Mouse (Mus musculus) intestine, embryonic 16.5 days (tissue): Measurements from ENCODE around the gene Zfp664. TPM values are rescaled to one million over a fixed set of nuclear protein-coding genes. Genes with fewer than 3 reads are reported as not detected.
A peak's percentile ranks its signal among the peaks of the same experiment; 100 is the strongest.

Experiments
- ATAC-seq: fragments of 200-750 bp; cut with Nextera tagmentation; 2 replicates; pipeline ENCODE4 v1.8.0; 2017; ENCODE audit warnings: moderate TSS enrichment, moderate library complexity
- H3K27ac ChIP-seq: fragments of 300-500 bp; sonication (generic); 2 replicates; pipeline ENCODE4 v1.5.1; 2014; ENCODE audit warnings: mild to moderate bottlenecking, low read length
- H3K27me3 ChIP-seq: fragments of 300-500 bp; sonication (generic); replicated peaks from 2 replicates; pipeline ENCODE4 v1.6.1; 2014; ENCODE audit warnings: low read length, control low read depth, mixed read lengths; ENCODE audit not compliant: control insufficient read depth, insufficient read depth
- H3K36me3 ChIP-seq: fragments of 300-500 bp; sonication (generic); 2 replicates; pipeline ENCODE4 v1.6.1; 2014; ENCODE audit warnings: low read length, control low read depth; ENCODE audit not compliant: control insufficient read depth, insufficient read depth
- H3K4me1 ChIP-seq: fragments of 300-500 bp; sonication (generic); 2 replicates; pipeline ENCODE4 v1.6.1; 2014; ENCODE audit warnings: low read length, control low read depth, mixed read lengths; ENCODE audit not compliant: control insufficient read depth, insufficient read depth
- H3K4me2 ChIP-seq: fragments of 300-500 bp; sonication (generic); 2 replicates; pipeline ENCODE4 v1.6.1; 2014; ENCODE audit warnings: low read depth, low read length, control low read depth
- H3K4me3 ChIP-seq: fragments of 300-500 bp; sonication (generic); 2 replicates; pipeline ENCODE4 v1.5.1; 2014; ENCODE audit warnings: mild to moderate bottlenecking, low read length
- H3K9ac ChIP-seq: fragments of 300-500 bp; sonication (generic); 2 replicates; pipeline ENCODE4 v1.6.1; 2014; ENCODE audit warnings: low read depth, low read length
- H3K9me3 ChIP-seq: fragments of 300-500 bp; sonication (generic); 2 replicates; pipeline ENCODE4 v1.6.1; 2016; ENCODE audit warnings: low read length, control low read depth; ENCODE audit not compliant: control insufficient read depth
- WGBS: fragments of 180-500 bp; shearing (Covaris S2); extraction: QIAGEN DNeasy Blood & Tissue Kit; methylation state at CpG from one replicate; pipeline ENCODE4 v1.1.7; 2014; 5-methylcytosine and 5-hydroxymethylcytosine counted together
- polyA plus RNA-seq: library from polyadenylated mRNA; unstranded; fragments of >200 nt; fragmentation: Nextera tagmentation; extraction: Ambion mirVana; gene quantifications from 2 replicates; pipeline ENCODE4 v1.2.1, GENCODE M21; 2015

Gene Zfp664
- polyA plus RNA-seq, 1 experiment from 2014 or later = 54.0 TPM

GRCm38 (mm10) chr5:124888661-124889060, 26.2 kb downstream of the Zfp664 start:
- H3K36me3 ChIP-seq = peaks cover 15% of the 10 kb centered on the region; the same call in 1 of the 2 replicates
- no peak overlapping the region for H3K27ac ChIP-seq
- H3K4me1 ChIP-seq = peaks cover 5% of the 10 kb centered on the region; the same call in 1 of the 2 replicates

GRCm38 (mm10) chr5:124891921-124892370, 29.5 kb downstream of the Zfp664 start:
- no peaks in the 10 kb centered on the region for H3K27me3 ChIP-seq
- H3K9ac ChIP-seq = no peak overlapping the region
- no peak overlapping the region for H3K27ac ChIP-seq
- no peak overlapping the region for H3K4me2 ChIP-seq
- 40% methylated on average over 3 of the region's 3 CpGs for WGBS
- no peaks in the 10 kb centered on the region for H3K36me3 ChIP-seq
- no peak overlapping the region for H3K4me3 ChIP-seq
- ATAC-seq = peak; percentile 40; the same call in 1 of the 2 replicates
- H3K9me3 ChIP-seq = no peaks in the 10 kb centered on the region
- peaks cover 5% of the 10 kb centered on the region; the same call in 1 of the 2 replicates for H3K4me1 ChIP-seq

More at GRCm38 (mm10) chr5:124888661-124889060, 26.2 kb downstream of the Zfp664 start:
- H3K4me2 ChIP-seq = no peak overlapping the region
- 97% methylated on average over 8 of the region's 8 CpGs for WGBS
- H3K9ac ChIP-seq = no peak overlapping the region
- no peaks in the 10 kb centered on the region for H3K27me3 ChIP-seq
- no peaks in the 10 kb centered on the region for H3K9me3 ChIP-seq
- no peak overlapping the region for H3K4me3 ChIP-seq
- no peak for ATAC-seq

DNA sequence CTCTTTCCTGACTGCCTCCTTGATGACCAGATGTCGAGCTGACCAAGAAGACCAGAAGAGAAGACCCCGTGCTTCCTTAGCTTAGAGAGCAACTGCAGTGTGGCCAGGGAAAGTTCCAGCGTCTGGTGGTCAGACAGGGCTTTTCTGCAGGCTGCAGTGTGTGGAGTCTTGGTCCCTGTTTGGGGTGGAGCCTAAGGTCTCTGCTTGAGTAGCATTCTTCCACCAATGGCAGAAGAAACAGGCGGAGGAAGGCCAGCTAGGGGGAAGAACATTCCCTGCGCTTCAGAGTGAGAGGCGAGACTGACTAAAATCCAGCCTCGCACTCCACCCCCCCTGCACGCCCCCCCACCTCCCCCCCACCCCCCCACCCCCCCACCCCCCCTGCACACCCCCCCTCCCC, 33.6 kb downstream of the Zfp664 start:
- Histone ChIP-seq H3K27me3 (no peaks in the 10 kb centered on the region; the same call in 1 of the 2 replicates), H3K4me1 (peaks cover 10% of the 10 kb centered on the region), H3K4me2 (no peak overlapping the region), H3K4me3 (no peak overlapping the region), H3K36me3 (no peaks in the 10 kb centered on the region), H3K27ac (no peak overlapping the region), H3K9me3 (no peaks in the 10 kb centered on the region), H3K9ac (no peak overlapping the region)
- WGBS = 42% methylated on average over 5 of the region's 8 CpGs
- no peak for ATAC-seq

GRCm38 (mm10) chr5:124899945-124900631, 37.6 kb downstream of the Zfp664 start:
- H3K4me3 ChIP-seq = peak overlapping the region; percentile 40
- peaks cover 9% of the 10 kb centered on the region for H3K4me1 ChIP-seq
- peak overlapping the region; percentile 65 for H3K4me2 ChIP-seq
- H3K9ac ChIP-seq = peak overlapping the region; percentile 40
- no peaks in the 10 kb centered on the region for H3K9me3 ChIP-seq
- H3K27me3 ChIP-seq = no peaks in the 10 kb centered on the region; the same call in 1 of the 2 replicates
- no peaks in the 10 kb centered on the region for H3K36me3 ChIP-seq
- 21% methylated on average over 20 of the region's 20 CpGs for WGBS
- H3K27ac ChIP-seq = no peak overlapping the region
- peak; percentile 56 for ATAC-seq

DNA sequence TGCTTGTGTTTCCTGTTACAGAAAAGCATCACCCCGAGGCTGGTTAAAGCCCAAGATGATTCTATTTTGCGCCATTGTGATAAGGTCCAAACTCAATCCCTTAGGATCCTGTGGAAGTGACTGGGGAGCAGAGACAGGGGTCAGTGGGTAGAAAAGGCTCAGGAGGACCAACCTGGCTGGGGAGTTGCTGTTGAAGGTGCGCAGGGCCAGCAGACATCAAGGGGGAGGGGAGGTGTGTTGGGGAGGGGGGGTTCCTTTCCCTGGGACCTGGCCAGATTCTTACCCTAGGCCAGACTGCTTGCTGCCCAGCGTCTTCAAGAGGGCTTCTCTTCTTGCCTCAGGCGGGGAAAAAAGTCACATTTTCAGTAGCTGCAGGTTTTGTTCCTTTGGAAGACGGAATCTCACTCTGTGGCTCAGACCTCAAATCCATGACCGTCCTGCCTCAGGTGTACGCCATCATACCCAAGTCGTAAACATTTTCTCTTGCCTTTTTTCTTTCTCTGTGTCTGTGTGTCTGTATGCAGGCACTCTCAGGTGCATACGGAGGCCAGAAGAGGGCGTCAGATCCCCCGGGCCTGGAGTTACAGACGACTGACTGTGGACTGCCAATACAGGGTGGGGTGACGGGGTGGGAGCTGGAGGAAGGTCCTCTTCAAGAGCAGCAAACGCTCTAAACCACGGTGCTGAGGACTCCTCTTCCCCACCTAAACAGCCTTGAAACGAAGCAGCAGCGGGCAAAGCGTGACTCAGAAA, 38.4 kb downstream of the Zfp664 start:
- Histone ChIP-seq H3K4me3 (no peak overlapping the region), H3K9ac (peak overlapping the region; percentile 19; the same call in 1 of the 2 replicates), H3K4me1 (peaks cover 9% of the 10 kb centered on the region), H3K9me3 (no peaks in the 10 kb centered on the region), H3K4me2 (no peak overlapping the region), H3K36me3 (no peaks in the 10 kb centered on the region), H3K27ac (no peak overlapping the region), H3K27me3 (no peaks in the 10 kb centered on the region; the same call in 1 of the 2 replicates)
- no peak for ATAC-seq
- 65% methylated on average over 19 of the region's 19 CpGs for WGBS

GRCm38 (mm10) chr5:124901675-124902074, 39.2 kb downstream of the Zfp664 start:
- Histone ChIP-seq H3K4me2 (no peak overlapping the region), H3K36me3 (no peaks in the 10 kb centered on the region), H3K9me3 (no peaks in the 10 kb centered on the region), H3K4me1 (peaks cover 9% of the 10 kb centered on the region), H3K9ac (no peak overlapping the region), H3K4me3 (no peak overlapping the region), H3K27me3 (no peaks in the 10 kb centered on the region; the same call in 1 of the 2 replicates), H3K27ac (no peak overlapping the region)
- ATAC-seq = no peak
- WGBS = 89% methylated on average over 6 of the region's 6 CpGs

GRCm38 (mm10) chr5:124902195-124902594, 39.7 kb downstream of the Zfp664 start:
- no peaks in the 10 kb centered on the region for H3K9me3 ChIP-seq
- H3K27ac ChIP-seq = no peak overlapping the region
- H3K4me3 ChIP-seq = no peak overlapping the region
- no peaks in the 10 kb centered on the region; the same call in 1 of the 2 replicates for H3K27me3 ChIP-seq
- no peak overlapping the region for H3K4me2 ChIP-seq
- H3K4me1 ChIP-seq = peaks cover 9% of the 10 kb centered on the region
- H3K36me3 ChIP-seq = no peaks in the 10 kb centered on the region
- 86% methylated on average over 10 of the region's 10 CpGs for WGBS
- ATAC-seq = no peak
- H3K9ac ChIP-seq = no peak overlapping the region

GRCm38 (mm10) chr5:124903852-124904251, 41.4 kb downstream of the Zfp664 start:
- H3K4me1 ChIP-seq = peaks cover 9% of the 10 kb centered on the region
- WGBS = 62% methylated on average over 4 of the region's 4 CpGs
- H3K4me2 ChIP-seq = no peak overlapping the region
- no peaks in the 10 kb centered on the region for H3K36me3 ChIP-seq
- no peak overlapping the region for H3K4me3 ChIP-seq
- no peaks in the 10 kb centered on the region; the same call in 1 of the 2 replicates for H3K27me3 ChIP-seq
- no peak overlapping the region for H3K27ac ChIP-seq
- no peak overlapping the region for H3K9ac ChIP-seq
- H3K9me3 ChIP-seq = no peaks in the 10 kb centered on the region
- ATAC-seq = peak; percentile 56

GRCm38 (mm10) chr5:124906890-124907289, 44.4 kb downstream of the Zfp664 start:
- ATAC-seq = no peak
- H3K4me3 ChIP-seq = no peak overlapping the region
- H3K9ac ChIP-seq = no peak overlapping the region
- H3K4me2 ChIP-seq = no peak overlapping the region
- H3K9me3 ChIP-seq = no peaks in the 10 kb centered on the region
- no peaks in the 10 kb centered on the region for H3K36me3 ChIP-seq
- WGBS = 66% methylated on average over 13 of the region's 13 CpGs
- no peaks in the 10 kb centered on the region for H3K27me3 ChIP-seq
- peaks cover 3% of the 10 kb centered on the region; the same call in 1 of the 2 replicates for H3K4me1 ChIP-seq
- no peak overlapping the region for H3K27ac ChIP-seq
